Mouse (Mus musculus) kidney, adult 2 months (tissue): ENCODE measurements at regions not wholly inside any gene's neighbourhood (a gene's known extent, or its start where the extent isn't known, plus 50 kb on each side); places are given as distances from the start of the nearest gene placed in this dataset.

Experiments used
- DNase-seq: peaks from one replicate; pipeline ENCODE4 v3.0.0; 2021
- H3K27ac ChIP-seq: fragments of 200-500 bp; 2 replicates; pipeline ENCODE4 v1.5.1; 2012; ENCODE audit warnings: low read depth, low read length, control low read depth, inconsistent platforms; ENCODE audit not compliant: insufficient read depth
- H3K27me3 ChIP-seq: fragments of 200-500 bp; replicated peaks from 2 replicates; pipeline ENCODE4 v1.6.1; 2012; ENCODE audit warnings: mild to moderate bottlenecking, moderate library complexity, low read length, inconsistent platforms; ENCODE audit not compliant: control insufficient read depth, insufficient read depth
- H3K36me3 ChIP-seq: fragments of 200-500 bp; 2 replicates; pipeline ENCODE4 v1.6.1; 2012; ENCODE audit warnings: mild to moderate bottlenecking, moderate library complexity, low read length, inconsistent platforms; ENCODE audit not compliant: control insufficient read depth, insufficient read depth
- H3K4me1 ChIP-seq: fragments of 200-500 bp; 2 replicates; pipeline ENCODE4 v1.6.1; 2011; ENCODE audit warnings: low read length; ENCODE audit not compliant: control insufficient read depth, insufficient read depth
- H3K4me3 ChIP-seq: fragments of 200-500 bp; 2 replicates; pipeline ENCODE4 v1.5.1; 2011; ENCODE audit warnings: mild to moderate bottlenecking, low read depth, low read length, control low read depth; ENCODE audit not compliant: insufficient read depth
- CTCF ChIP-seq: fragments of 200-500 bp; conservative IDR thresholded peaks from 2 replicates; pipeline ENCODE4 v1.5.1; 2011; ENCODE audit warnings: low read depth, mild to moderate bottlenecking, control low read depth, low read length, moderate library complexity, mixed read lengths; ENCODE audit not compliant: insufficient read depth, insufficient read length
- POLR2A ChIP-seq: fragments of 200-500 bp; IDR thresholded peaks from one replicate; pipeline ENCODE4 v1.6.1; 2011; ENCODE audit warnings: low read depth, low read length, control low read depth
- WGBS: fragments of 180-500 bp; shearing (Covaris S2); methylation state at CpG from one replicate; pipeline ENCODE4 v1.1.7; 2018; 5-methylcytosine and 5-hydroxymethylcytosine counted together

DNA sequence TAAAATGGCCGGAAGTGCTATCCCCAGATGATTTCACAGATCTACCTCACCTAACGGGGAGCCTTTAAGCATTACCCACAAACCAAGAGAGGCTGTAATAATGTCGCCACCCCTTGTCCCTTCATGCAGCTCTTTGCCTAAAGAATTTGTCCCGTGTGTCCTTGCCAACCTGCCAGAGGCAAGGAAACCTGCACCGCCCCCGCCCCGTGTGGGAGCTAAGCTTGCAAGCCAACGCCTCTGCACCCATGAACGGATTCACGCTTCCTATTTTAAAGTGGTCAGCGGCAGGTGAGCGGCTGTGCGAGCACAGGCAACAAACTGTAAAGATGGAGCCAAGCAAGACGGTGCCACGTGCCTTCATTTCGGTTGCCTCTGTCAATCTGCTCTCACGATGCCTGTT is 63.1 kb downstream of the Gm11011 start:
- H3K4me3 ChIP-seq = no peak overlapping the region
- TF ChIP-seq POLR2A (no peak), CTCF (no peak)
- H3K27me3 ChIP-seq = no peaks in the 10 kb centered on the region
- no peak overlapping the region for H3K27ac ChIP-seq
- H3K36me3 ChIP-seq = no peaks in the 10 kb centered on the region
- no peaks in the 10 kb centered on the region for H3K4me1 ChIP-seq
- WGBS = 44% methylated on average over 17 of the region's 17 CpGs
- peak; percentile 13 for DNase-seq

DNA sequence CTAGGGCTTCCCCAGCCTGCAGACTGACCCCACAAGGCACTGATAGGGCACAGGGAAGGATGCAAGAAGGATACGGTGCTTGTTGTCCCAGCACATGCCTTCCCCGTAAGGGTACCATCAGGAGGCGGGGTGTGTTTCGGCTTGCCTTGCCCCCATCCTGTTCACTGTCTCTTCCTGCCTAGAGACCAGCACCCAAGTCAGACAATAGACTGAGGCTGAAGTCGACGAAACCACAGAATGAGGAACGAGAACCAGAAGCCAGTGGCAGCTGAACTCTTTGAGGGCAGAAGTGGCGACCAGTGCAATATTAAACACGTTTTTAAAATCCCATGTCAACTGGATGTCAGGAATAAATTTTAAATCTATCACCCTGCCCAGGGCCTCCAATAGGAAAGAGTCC is 67.6 kb downstream of the Gm11011 start:
- no peaks in the 10 kb centered on the region for H3K36me3 ChIP-seq
- H3K27ac ChIP-seq = no peak overlapping the region
- H3K27me3 ChIP-seq = no peaks in the 10 kb centered on the region
- no peaks in the 10 kb centered on the region for H3K4me1 ChIP-seq
- no peak for DNase-seq
- H3K4me3 ChIP-seq = no peak overlapping the region
- TF ChIP-seq POLR2A (no peak), CTCF (no peak)
- WGBS = 74% methylated on average over 9 of the region's 9 CpGs

DNA sequence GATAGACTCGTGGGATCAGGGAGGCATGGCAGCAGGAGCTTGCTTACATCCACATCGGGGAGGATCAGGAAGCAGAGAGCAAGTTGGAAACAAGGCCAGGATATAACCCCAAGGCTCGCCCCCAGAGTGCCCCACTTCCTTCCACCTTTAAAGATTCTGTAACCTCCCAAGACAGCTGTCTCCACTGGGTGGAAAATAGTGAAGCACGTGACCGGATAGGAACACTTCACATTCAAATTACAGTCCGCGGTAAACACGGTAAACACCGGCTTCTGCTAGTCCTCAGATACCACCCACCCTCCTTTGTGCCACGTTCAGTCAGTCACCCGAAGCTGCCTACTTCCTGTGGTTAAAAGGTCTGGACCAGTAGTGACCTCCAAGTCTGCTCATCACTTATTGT is 72.2 kb downstream of the Gm11011 start:
- H3K36me3 ChIP-seq = no peaks in the 10 kb centered on the region
- DNase-seq = peak; percentile 27
- no peak overlapping the region for H3K27ac ChIP-seq
- WGBS = 56% methylated on average over 11 of the region's 11 CpGs
- H3K4me1 ChIP-seq = no peaks in the 10 kb centered on the region
- TF ChIP-seq POLR2A (no peak), CTCF (no peak)
- no peaks in the 10 kb centered on the region for H3K27me3 ChIP-seq
- no peak overlapping the region for H3K4me3 ChIP-seq

DNA sequence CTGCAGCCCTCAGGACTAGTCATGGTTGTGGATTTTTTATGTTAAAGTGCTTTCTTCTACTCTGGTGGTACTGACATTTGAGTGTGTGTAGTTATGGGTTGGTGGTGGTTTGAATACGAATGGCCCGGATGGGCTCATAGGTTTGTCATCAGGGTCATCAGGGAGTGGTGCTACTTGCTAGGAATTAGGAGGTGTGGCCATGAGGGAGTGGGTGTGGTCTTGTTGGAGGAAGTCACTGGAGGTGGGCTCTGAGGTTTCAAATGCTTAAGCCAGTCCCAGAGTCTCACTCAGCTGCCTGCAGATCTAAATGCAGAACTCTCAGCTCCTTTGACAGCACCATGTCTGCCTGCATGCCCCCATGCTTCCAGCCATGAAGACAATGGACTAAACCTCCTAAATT is 76.8 kb downstream of the Gm11011 start:
- TF ChIP-seq POLR2A = no peak
- no peak for TF ChIP-seq CTCF
- WGBS = 90% methylated on average over 2 of the region's 2 CpGs
- DNase-seq = no peak
- Histone ChIP-seq H3K36me3 (no peaks in the 10 kb centered on the region), H3K4me3 (no peak overlapping the region), H3K27ac (no peak overlapping the region), H3K4me1 (no peaks in the 10 kb centered on the region), H3K27me3 (no peaks in the 10 kb centered on the region)

DNA sequence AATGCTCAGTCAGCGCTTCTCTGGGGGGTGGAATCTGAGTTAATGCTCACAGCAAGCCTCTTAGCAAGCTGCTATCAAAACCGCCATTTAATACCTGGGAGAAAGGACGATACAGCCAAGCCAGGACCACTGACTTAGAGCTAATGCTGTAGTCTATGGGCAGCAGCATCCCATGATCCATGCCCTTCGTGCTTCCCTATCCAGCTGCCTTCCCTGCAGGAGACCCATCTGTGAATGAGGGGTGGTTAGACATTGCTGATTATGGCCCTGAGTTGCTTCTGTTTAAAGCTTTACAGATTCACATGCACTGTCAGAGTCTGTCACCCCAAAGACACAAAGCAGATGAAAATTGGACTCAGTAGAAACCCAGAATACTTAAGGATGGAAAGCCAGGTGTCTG is 78.1 kb downstream of the Gm11011 start:
- DNase-seq = no peak
- no peak overlapping the region for H3K27ac ChIP-seq
- WGBS = 78% methylated on average over 4 of the region's 4 CpGs
- no peak for TF ChIP-seq CTCF
- TF ChIP-seq POLR2A = no peak
- no peaks in the 10 kb centered on the region for H3K36me3 ChIP-seq
- no peaks in the 10 kb centered on the region for H3K4me1 ChIP-seq
- H3K4me3 ChIP-seq = no peak overlapping the region
- H3K27me3 ChIP-seq = no peaks in the 10 kb centered on the region

DNA sequence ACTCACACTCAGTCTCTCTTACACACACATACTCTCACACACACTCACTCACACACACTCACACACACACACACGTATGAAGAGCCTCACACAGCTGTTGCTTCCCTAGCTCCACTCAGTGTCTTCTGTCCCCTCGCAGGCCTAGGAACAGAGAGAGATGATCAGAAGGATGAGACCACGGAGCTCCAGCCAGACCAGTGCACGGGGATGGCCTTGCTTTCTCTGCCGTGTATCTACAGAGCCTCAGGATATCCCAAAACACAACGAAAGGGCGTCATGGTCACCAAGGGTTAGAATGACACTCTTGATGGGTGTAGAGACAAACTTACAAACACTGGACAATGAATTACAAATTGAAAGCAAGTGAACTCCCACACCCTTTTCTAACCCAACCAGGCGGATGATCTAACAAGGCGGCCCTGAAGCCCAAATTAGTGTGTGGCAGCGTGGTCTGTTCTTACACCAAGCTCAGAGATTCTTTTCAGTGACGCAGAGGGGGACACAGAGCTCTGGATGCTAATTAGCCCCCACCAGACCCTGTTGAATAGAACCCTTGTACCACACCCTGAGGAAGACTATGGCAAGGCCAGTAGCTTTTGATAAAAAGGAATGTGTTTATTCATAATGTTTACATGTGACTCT is 83.0 kb downstream of the Gm11011 start:
- H3K27ac ChIP-seq = no peak overlapping the region
- no peak overlapping the region for H3K4me3 ChIP-seq
- TF ChIP-seq CTCF = no peak
- no peak for TF ChIP-seq POLR2A
- no peaks in the 10 kb centered on the region for H3K4me1 ChIP-seq
- no peaks in the 10 kb centered on the region for H3K27me3 ChIP-seq
- WGBS = 91% methylated on average over 11 of the region's 11 CpGs
- DNase-seq = no peak
- no peaks in the 10 kb centered on the region for H3K36me3 ChIP-seq

DNA sequence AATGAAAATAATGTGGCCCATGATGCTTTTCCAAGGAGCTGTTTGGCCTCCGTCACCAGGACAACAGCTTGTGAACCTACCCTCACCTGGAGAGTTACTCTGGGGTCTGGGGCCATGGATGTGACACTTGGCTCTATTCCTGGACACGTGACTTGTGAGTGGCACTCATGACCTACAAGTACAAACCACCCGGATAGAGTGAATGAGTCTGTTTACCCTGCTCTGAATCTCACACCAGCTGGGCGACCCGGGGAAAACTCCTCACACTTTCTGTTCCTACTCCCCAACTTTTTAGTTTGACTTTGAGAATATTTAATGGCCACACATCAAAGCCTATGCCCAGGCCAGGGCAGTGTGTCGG is 84.0 kb downstream of the Gm11011 start:
- WGBS = 54% methylated on average over 6 of the region's 6 CpGs
- peak; percentile 4 for DNase-seq
- Histone ChIP-seq H3K4me1 (no peaks in the 10 kb centered on the region), H3K27me3 (no peaks in the 10 kb centered on the region), H3K36me3 (no peaks in the 10 kb centered on the region), H3K27ac (no peak overlapping the region), H3K4me3 (no peak overlapping the region)
- TF ChIP-seq POLR2A (no peak), CTCF (no peak)
